Mouse (Mus musculus) midbrain, embryonic 16.5 days (tissue): Measurements from ENCODE around the gene Ints5. TPM values are rescaled to one million over a fixed set of nuclear protein-coding genes. Genes with fewer than 3 reads are reported as not detected.
A peak's percentile ranks its signal among the peaks of the same experiment; 100 is the strongest.

Experiments
- ATAC-seq: fragments of 200-750 bp; cut with Nextera tagmentation; 2 replicates; pipeline ENCODE4 v1.8.0; 2017; ENCODE audit warnings: moderate TSS enrichment
- H3K27ac ChIP-seq: fragments of 300-500 bp; sonication (generic); 2 replicates; pipeline ENCODE4 v1.5.1; 2014; ENCODE audit warnings: mild to moderate bottlenecking, low read length, mixed read lengths
- H3K27me3 ChIP-seq: fragments of 300-500 bp; sonication (generic); 2 replicates; pipeline ENCODE4 v1.6.1; 2014; ENCODE audit warnings: low read depth, low read length, mixed read lengths; ENCODE audit not compliant: control insufficient read depth, insufficient read depth
- H3K36me3 ChIP-seq: fragments of 300-500 bp; sonication (generic); 2 replicates; pipeline ENCODE4 v1.6.1; 2014; ENCODE audit warnings: mild to moderate bottlenecking, low read length, moderate library complexity, mixed read lengths; ENCODE audit not compliant: control insufficient read depth, insufficient read depth
- H3K4me1 ChIP-seq: fragments of 300-500 bp; sonication (generic); 2 replicates; pipeline ENCODE4 v1.6.1; 2014; ENCODE audit warnings: mild to moderate bottlenecking, low read length, mixed read lengths; ENCODE audit not compliant: control insufficient read depth, insufficient read depth
- H3K4me2 ChIP-seq: fragments of 300-500 bp; sonication (generic); 2 replicates; pipeline ENCODE4 v1.6.1; 2014; ENCODE audit warnings: mild to moderate bottlenecking, low read length, mixed read lengths
- H3K4me3 ChIP-seq: fragments of 300-500 bp; sonication (generic); 2 replicates; pipeline ENCODE4 v1.5.1; 2014; ENCODE audit warnings: low read depth, mild to moderate bottlenecking, low read length, moderate library complexity, mixed read lengths
- H3K9ac ChIP-seq: fragments of 300-500 bp; sonication (generic); 2 replicates; pipeline ENCODE4 v1.6.1; 2014; ENCODE audit warnings: low read depth, low read length, mixed read lengths
- H3K9me3 ChIP-seq: fragments of 300-500 bp; sonication (generic); replicated peaks from 2 replicates; pipeline ENCODE4 v1.6.1; 2014; ENCODE audit warnings: mild to moderate bottlenecking, low read length, mixed read lengths; ENCODE audit not compliant: control insufficient read depth, poor library complexity, severe bottlenecking
- WGBS: fragments of 180-500 bp; shearing (Covaris S2); extraction: QIAGEN DNeasy Blood & Tissue Kit; methylation state at CpG from one replicate; pipeline ENCODE4 v1.1.7; 2014; 5-methylcytosine and 5-hydroxymethylcytosine counted together
- polyA plus RNA-seq: library from polyadenylated mRNA; unstranded; fragments of >200 nt; fragmentation: Nextera tagmentation; extraction: Ambion mirVana; gene quantifications from 2 replicates; pipeline ENCODE4 v1.2.1, GENCODE M21; 2015

Gene Ints5
- 29.2 and 30.9 TPM in 2 replicates for polyA plus RNA-seq

- Histone ChIP-seq H3K4me3 (peak within 1 kb of the TSS; percentile 88), H3K27ac (peak within 1 kb of the TSS; percentile 89), H3K27me3 (no peaks in the 10 kb centered on the region), H3K36me3 (peaks cover 6% of the 10 kb centered on the region; the same call in 1 of the 2 replicates), H3K9ac (peak within 1 kb of the TSS; percentile 95), H3K4me2 (peak within 1 kb of the TSS; percentile 90), H3K9me3 (no peaks in the 10 kb centered on the region), H3K4me1 (peaks cover 26% of the 10 kb centered on the region)
- peak; percentile 49 for ATAC-seq
- WGBS = 3% methylated on average over 53 of the region's 54 CpGs
These were observed at the start of gene Ints5 for GRCm38 (mm10) chr19:8892829-8893766. Gene Ints5, plus strand, starts transcription at chr19:8893005.

- no peak overlapping the region for H3K4me3 ChIP-seq
- H3K36me3 ChIP-seq = peaks cover 28% of the 10 kb centered on the region
- H3K27me3 ChIP-seq = no peaks in the 10 kb centered on the region
- WGBS = 53% methylated on average over 5 of the region's 5 CpGs
- peak overlapping the region; percentile 39; the same call in 1 of the 2 replicates for H3K9ac ChIP-seq
- H3K4me1 ChIP-seq = peaks cover 11% of the 10 kb centered on the region
- H3K9me3 ChIP-seq = no peaks in the 10 kb centered on the region
- no peak overlapping the region for H3K4me2 ChIP-seq
- H3K27ac ChIP-seq = no peak overlapping the region
- ATAC-seq = no peak
These were observed 48.3 kb upstream of the Ints5 start for GRCm38 (mm10) chr19:8844371-8845129.

- H3K4me3 ChIP-seq = no peak overlapping the region
- WGBS = 80% methylated on average over 5 of the region's 5 CpGs
- no peaks in the 10 kb centered on the region for H3K27me3 ChIP-seq
- no peak overlapping the region for H3K9ac ChIP-seq
- peaks cover 25% of the 10 kb centered on the region for H3K36me3 ChIP-seq
- 0 out of 2 replicates have a peak, but pooled peaks cover 2% of the 10 kb centered on the region for H3K4me1 ChIP-seq
- H3K27ac ChIP-seq = no peak overlapping the region
- H3K4me2 ChIP-seq = no peak overlapping the region
- no peak for ATAC-seq
- H3K9me3 ChIP-seq = no peaks in the 10 kb centered on the region
These were observed 44.4 kb upstream of the Ints5 start for GRCm38 (mm10) chr19:8848356-8848755.

GRCm38 (mm10) chr19:8850402-8850901, 42.4 kb upstream of the Ints5 start, which contains the start of gene Lrrn4cl:
Gene Lrrn4cl, plus strand, starts transcription at chr19:8850768.
- Histone ChIP-seq H3K4me2 (no peak within 1 kb of the TSS), H3K36me3 (peaks cover 25% of the 10 kb centered on the region), H3K4me1 (0 out of 2 replicates have a peak, but pooled peaks cover 2% of the 10 kb centered on the region), H3K27ac (0 out of 2 replicates have a peak within 1 kb of the TSS, but pooled peaks have one; percentile 11), H3K4me3 (no peak within 1 kb of the TSS), H3K9me3 (no peaks in the 10 kb centered on the region), H3K27me3 (no peaks in the 10 kb centered on the region), H3K9ac (no peak within 1 kb of the TSS)
- 36% methylated on average over 7 of the region's 7 CpGs for WGBS
- ATAC-seq = 0 out of 2 replicates have a peak, but pooled peaks have one; percentile 40

GRCm38 (mm10) chr19:8851639-8852038, 41.2 kb upstream of the Ints5 start:
- no peak overlapping the region for H3K4me3 ChIP-seq
- H3K4me2 ChIP-seq = no peak overlapping the region
- H3K4me1 ChIP-seq = 0 out of 2 replicates have a peak, but pooled peaks cover 2% of the 10 kb centered on the region
- ATAC-seq = no peak
- peaks cover 15% of the 10 kb centered on the region for H3K36me3 ChIP-seq
- WGBS = 52% methylated on average over 7 of the region's 7 CpGs
- no peaks in the 10 kb centered on the region for H3K9me3 ChIP-seq
- H3K9ac ChIP-seq = no peak overlapping the region
- H3K27me3 ChIP-seq = no peaks in the 10 kb centered on the region
- no peak overlapping the region for H3K27ac ChIP-seq

- no peak overlapping the region for H3K4me3 ChIP-seq
- ATAC-seq = no peak
- H3K36me3 ChIP-seq = peaks cover 10% of the 10 kb centered on the region
- WGBS = 62% methylated on average over 10 of the region's 10 CpGs
- H3K4me2 ChIP-seq = no peak overlapping the region
- no peak overlapping the region for H3K27ac ChIP-seq
- H3K9me3 ChIP-seq = no peaks in the 10 kb centered on the region
- 0 out of 2 replicates have a peak, but pooled peaks cover 2% of the 10 kb centered on the region for H3K4me1 ChIP-seq
- H3K27me3 ChIP-seq = no peaks in the 10 kb centered on the region
- H3K9ac ChIP-seq = no peak overlapping the region
These were observed 40.4 kb upstream of the Ints5 start for GRCm38 (mm10) chr19:8852236-8852928.

- Histone ChIP-seq H3K27me3 (no peaks in the 10 kb centered on the region), H3K9ac (no peak overlapping the region), H3K9me3 (no peaks in the 10 kb centered on the region), H3K27ac (no peak overlapping the region), H3K4me1 (0 out of 2 replicates have a peak, but pooled peaks cover 2% of the 10 kb centered on the region), H3K36me3 (peaks cover 9% of the 10 kb centered on the region), H3K4me2 (no peak overlapping the region), H3K4me3 (no peak overlapping the region)
- ATAC-seq = no peak
- 89% methylated on average over 3 of the region's 3 CpGs for WGBS
These were observed 39.7 kb upstream of the Ints5 start for GRCm38 (mm10) chr19:8853117-8853516.

GRCm38 (mm10) chr19:8857689-8858088, 35.1 kb upstream of the Ints5 start:
- Histone ChIP-seq H3K36me3 (no peaks in the 10 kb centered on the region), H3K4me2 (no peak overlapping the region), H3K27ac (no peak overlapping the region), H3K27me3 (no peaks in the 10 kb centered on the region), H3K9ac (no peak overlapping the region), H3K9me3 (no peaks in the 10 kb centered on the region), H3K4me3 (no peak overlapping the region), H3K4me1 (no peaks in the 10 kb centered on the region)
- 42% methylated on average over 4 of the region's 4 CpGs for WGBS
- no peak for ATAC-seq
